Mouse (Mus musculus) heart, embryonic 10.5 days (tissue): ENCODE data around the gene Gm20792. TPM values are rescaled to one million over a fixed set of nuclear protein-coding genes. Genes with fewer than 3 reads are reported as not detected.
"Not testable (repeated sequence)": the region's sequence is repeated elsewhere in the genome, so short reads cannot be mapped to it uniquely, and the experiment has no call there.

ENCODE experiments used
- DNase-seq: peaks from one replicate; pipeline ENCODE4 v3.0.0-alpha.2; 2017; ENCODE audit warnings: low spot score
- H3K27ac ChIP-seq: fragments of 300-500 bp; sonication (generic); 2 replicates; pipeline ENCODE4 v1.5.1; 2016; ENCODE audit warnings: mild to moderate bottlenecking
- H3K27me3 ChIP-seq: fragments of 300-500 bp; sonication (generic); 2 replicates; pipeline ENCODE4 v1.6.1; 2016; ENCODE audit warnings: mild to moderate bottlenecking; ENCODE audit not compliant: poor library complexity, insufficient read depth, severe bottlenecking
- H3K36me3 ChIP-seq: fragments of 300-500 bp; sonication (generic); 2 replicates; pipeline ENCODE4 v1.6.1; 2016; ENCODE audit warnings: mild to moderate bottlenecking, moderate library complexity
- H3K4me1 ChIP-seq: fragments of 300-500 bp; sonication (generic); 2 replicates; pipeline ENCODE4 v1.6.1; 2016; ENCODE audit warnings: mild to moderate bottlenecking
- H3K4me3 ChIP-seq: fragments of 300-500 bp; sonication (generic); 2 replicates; pipeline ENCODE4 v1.5.1; 2016; ENCODE audit warnings: mild to moderate bottlenecking, moderate library complexity
- H3K9me3 ChIP-seq: fragments of 300-500 bp; sonication (generic); 2 replicates; pipeline ENCODE4 v1.6.1; 2016; ENCODE audit warnings: mild to moderate bottlenecking, moderate library complexity
- WGBS: fragments of 180-500 bp; shearing (Covaris S2); methylation state at CpG from one replicate; pipeline ENCODE4 v1.1.7; 2016; 5-methylcytosine and 5-hydroxymethylcytosine counted together
- polyA plus RNA-seq: library from polyadenylated mRNA; unstranded; fragments of >200 nt; fragmentation: Nextera tagmentation; extraction: Ambion mirVana; gene quantifications from 2 replicates; pipeline ENCODE4 v1.2.1, GENCODE M21; 2016

The Gm20792 gene
- not detected in 2 replicates for polyA plus RNA-seq

GRCm38 (mm10) chrY:48311555-48311954 lies at the start of gene Gm20792:
Gm20792 (plus strand) TSS chrY:48311855.
- not testable (repeated sequence) for H3K4me1 ChIP-seq, DNase-seq, H3K36me3 ChIP-seq, H3K9me3 ChIP-seq, H3K4me3 ChIP-seq, H3K27ac ChIP-seq, H3K27me3 ChIP-seq
- WGBS: no CpG with 5 or more reads among the region's 8 CpGs
